Mouse (Mus musculus) mouse trophoblast stem cell (cell line): ENCODE data around the gene Crybg2.

Source experiments
- in situ Hi-C, 2 experiments: fragments of 300-500 bp; cut with MseI, MboI; formaldehyde crosslinking; loops; 2 replicates in 1 of 2; 3 replicates in 1 of 2; pipeline ENCODE4 v1.15.1; 2025

The Crybg2 gene

DNA sequence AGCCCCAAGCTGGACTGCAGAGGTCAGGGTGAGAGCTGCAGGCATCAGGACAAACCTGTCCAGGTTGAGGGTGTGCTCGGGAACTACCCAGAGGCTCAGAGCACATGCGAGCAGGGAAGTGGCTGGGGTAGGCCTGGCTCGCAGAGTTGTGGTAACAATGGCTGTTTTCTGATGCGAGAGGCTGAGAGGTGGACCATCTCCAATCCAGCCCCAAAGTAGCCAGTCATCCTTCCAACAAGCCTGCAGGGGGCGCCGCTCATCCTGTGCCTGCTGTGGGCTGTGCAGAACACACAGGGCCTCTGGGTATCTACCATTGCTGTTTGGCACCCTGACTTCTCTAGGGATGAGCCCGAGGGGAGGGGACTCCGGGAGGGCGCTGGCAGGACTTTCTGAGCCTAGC, 59.0 kb downstream of the Crybg2 start:
- in situ Hi-C loops = no loop called here

DNA sequence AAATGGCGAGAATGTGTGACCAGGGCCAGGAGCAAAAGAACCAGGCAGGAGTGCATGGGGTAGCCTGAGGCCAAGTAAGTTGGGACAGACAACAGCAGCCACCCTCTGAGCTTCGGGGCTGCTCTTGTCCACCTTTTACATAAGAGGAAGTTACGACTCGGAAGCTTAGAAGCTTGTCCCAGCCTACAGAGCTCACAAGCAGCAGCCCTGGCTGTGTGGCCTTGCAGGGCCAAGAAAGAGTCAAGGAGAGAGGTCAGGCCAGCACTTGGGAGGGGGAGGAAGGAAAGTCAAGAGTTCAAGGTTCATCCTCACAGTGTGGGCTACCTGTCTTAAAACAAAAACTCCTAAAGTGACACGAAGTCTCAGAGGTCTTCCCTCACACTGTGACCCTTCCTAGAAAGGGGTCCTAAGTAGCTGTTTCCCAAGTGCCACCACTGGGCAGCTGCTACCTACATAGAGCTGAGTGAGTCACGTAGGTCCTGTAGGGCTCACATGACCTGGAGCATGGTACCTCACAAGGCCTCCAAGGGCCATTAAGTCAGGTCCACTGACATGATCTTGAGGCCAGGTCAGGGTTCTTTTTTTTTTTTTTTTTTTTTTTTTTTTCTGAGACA, 59.7 kb downstream of the Crybg2 start:
- in situ Hi-C loops = no loop called here

DNA sequence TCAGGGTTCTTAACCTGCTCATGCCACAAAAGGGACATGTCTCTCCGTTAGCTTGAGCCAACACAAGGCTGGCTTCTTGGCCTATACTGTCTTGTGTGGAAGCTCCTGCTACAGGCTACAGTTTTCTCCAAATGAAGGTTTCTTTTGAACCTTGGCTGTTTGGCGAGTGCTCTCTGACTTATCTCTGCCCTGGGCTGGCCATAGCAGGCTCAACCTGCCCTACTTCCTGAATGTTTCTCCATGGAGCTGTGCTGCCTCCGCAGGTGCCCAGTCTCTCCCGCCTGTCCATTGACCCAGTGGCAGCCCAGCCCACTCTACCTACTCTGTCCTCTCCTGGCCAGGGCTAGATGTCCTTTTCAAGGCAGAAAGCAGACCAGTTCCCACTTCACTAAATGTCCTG, 60.3 kb downstream of the Crybg2 start:
- in situ Hi-C loops = no loop called here

DNA sequence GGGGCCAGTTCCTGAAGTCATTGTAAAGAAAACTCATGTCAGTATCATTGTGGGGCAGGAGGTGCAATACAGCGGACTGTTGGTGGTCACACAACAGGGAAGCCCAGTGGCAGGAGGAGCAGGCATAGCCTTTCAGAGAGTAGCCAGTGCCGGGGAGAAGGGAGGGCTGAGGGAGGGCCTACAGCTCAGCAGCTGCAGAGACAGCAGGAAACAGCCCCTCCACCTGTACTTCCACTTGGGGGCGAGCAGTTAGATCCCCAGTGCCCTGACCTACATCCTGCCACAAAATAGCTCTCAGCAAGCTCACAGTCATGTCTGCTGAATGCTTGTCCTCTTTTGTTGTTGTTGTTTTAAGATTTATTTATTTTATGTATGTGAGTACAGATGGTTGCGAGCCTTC, 61.0 kb downstream of the Crybg2 start:
- in situ Hi-C loops = no loop called here

DNA sequence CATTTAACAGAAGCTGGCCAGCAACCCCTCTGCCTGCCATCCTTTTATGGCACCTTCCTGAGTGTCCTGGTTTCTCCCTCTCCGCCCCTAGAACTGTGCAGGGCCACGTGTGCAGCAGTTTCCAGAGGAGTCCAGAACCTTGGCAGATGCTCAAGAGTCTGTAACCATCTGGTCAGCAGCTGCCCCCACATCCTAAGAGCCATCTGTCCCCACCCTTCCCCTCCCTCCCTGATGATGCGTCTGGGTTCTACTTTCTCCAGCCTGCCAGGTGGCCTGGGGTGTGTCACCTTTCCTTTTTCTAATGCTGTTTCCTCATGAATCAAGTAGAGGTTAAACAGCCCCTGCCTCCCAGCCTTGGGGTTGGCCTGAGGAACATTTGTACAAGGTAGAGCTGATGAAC, 61.7 kb downstream of the Crybg2 start:
- in situ Hi-C loops = no loop called here

DNA sequence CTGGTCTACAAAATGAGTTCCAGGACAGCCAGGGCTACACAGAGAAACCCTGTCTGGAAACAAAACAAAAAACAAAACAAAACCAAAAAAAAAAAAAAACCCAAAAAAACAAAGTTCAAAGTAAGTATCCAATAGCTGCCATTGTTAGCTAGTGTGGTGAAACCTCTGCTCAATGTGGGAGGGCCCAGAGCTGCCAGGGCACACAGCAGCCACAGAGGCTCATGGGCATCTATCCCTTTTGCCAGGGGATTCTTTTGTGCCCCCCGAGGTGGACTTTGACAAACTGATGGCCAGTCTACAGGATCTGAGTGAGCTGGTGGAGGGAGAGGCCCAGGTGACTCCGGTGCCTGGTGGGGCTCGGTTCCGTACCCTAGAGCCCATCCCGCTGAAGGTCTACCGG, 62.5 kb downstream of the Crybg2 start:
- in situ Hi-C loops = no loop called here

DNA sequence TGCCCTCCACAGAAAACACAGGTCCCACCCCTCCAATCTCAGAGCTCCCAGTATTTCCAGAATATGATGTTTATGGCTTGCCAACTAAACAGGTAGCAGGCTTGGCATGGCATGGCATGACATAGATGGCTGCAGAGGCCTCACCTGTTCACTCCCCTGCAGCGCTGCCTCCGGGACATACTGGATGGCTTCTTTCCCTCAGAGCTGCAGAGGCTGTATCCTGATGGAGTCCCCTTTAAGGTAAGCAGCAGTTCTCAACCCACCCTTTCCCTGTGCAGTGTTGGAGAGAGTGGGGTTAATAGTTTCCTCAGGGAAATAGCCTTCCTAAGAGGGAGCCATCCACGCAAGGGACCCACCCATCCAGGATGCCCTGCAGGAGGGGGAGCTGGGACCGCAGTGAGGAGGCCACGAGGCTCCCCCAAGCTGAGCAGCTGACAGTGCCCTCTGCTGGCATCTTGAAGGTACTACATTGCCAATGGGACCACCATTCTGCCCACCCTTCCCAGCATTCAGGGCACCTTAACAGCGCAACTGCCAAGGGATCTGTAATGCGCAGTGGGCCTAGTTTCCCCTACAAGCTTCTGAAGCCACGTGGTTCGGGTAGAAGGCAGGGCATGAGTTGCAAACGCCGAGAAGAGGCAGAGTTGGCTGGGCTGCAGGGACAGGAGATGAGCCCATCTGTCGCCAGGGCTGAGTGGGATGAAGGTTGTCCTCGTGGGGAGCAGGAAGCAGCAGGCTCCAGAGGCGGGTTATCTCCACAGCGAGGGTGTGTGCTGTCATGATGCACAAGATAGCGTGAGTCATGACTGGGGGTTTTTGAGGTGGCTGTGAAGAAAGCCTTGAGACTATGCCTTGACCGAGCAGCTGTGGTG, 63.3 kb downstream of the Crybg2 start:
- in situ Hi-C loops = no loop called here

DNA sequence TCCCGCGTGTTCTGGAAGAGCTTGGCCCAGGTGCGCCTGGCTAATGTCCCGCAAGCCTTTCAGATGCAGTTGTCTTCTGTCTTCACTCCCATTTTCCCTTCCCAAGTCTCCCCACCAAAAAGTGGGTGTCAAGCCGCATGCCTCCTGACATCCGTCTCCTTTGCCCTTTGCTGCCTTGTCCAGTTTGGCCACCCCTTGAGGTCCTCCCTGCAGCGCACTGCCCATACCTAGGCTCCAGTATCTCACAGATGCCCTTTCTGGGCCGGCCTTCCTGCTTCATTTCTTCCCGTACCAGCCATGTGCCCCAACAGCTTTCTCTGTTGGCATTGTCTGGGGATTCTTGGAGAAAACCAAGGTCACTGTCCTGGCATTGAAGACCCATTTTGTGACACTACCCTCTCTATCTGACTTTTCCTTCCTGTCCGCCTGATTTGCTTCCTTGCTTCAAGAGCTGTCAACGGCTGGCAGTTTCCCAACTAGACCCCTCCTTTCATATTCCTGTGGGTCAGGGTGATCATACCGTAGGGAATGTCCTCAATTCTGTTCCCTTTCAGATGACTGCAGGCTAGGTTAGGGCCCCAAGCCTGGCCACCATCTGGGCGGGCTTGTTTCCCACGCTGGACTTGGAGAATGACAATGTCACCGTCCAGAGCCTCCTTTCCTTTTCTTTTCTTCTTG, 64.9 kb downstream of the Crybg2 start:
- in situ Hi-C loops = loop anchor here in 1 of 2 experiments (5.0 kb wide), 1 partner anchor 33 kb away; no protein-coding TSS in a partner anchor

DNA sequence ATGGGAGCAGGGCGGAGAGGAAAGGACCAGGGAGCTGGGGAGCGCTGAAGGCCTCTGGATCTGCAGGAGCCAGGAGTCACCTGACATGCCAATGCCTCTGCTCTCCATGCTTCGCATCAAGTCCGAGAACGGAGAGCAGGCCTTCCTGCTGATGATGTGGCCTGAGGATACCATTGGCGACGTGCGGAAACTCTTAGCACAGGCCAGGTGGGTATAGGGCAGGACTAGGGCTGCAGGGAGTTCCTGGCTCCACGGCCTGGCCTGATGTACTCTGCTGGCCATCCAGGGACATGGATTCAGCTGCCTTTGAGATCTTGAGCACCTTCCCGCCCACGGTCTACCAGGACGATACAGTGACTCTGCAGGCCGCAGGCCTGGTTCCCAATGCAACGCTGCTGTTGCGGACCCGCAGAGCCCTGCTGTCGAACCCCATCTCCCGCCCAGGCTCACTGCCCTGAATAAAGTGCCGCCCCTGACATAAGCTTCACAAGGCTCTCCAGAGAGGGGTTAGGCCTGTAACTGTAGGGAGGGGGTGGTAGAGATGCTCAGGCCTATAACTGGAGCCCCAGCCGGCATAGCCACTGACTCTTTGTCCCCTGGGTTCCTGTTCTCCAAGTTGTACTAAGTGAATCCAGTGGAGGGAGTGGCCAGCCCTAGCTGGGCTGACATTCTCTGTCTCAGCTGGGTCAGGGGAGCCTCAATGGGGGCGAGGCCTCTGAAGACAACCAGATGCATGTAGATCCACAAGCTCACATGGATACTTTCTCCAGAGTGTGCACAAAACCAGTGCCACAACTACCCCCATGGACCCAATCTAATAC, 65.9 kb downstream of the Crybg2 start:
- in situ Hi-C loops = loop anchor here in 1 of 2 experiments (5.0 kb wide), 1 partner anchor 34 kb away; no protein-coding TSS in a partner anchor

DNA sequence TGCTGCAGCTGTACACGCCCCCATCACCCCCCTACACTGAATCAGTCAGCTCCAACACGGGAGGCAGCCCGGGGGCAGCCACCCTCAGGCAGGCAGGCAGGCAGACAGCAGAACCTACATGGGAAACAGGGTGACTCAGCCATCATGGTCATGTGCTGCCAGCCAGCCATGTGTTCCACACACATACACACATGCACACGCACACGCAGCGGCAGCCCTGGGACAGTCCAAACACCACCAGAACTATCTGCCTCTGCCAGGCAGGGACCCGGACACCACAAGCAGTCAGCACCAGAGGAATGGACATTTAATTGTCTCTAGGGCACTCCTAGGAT, 66.5 kb downstream of the Crybg2 start:
- in situ Hi-C loops = loop anchor here in 1 of 2 experiments (5.0 kb wide), 1 partner anchor 35 kb away; no protein-coding TSS in a partner anchor

DNA sequence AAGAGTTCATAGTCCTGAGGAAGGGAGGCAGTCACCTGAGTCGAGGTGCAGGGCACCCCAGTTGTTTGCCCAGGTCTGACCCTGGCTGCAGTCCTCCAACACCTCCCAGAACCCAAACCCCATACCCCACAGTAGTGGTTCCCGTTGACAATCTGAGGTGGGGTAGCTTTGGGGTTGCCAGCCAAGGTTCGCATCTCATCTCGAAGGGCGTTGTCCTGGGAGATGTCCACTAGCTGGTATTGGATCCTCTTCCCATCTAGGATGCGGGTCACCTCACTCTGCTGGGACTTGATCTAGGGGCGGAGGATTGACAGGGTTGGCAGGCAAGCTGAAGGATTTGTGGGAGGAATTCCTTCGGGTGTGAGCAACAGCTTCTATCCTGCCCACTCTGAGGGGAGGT, 67.2 kb downstream of the Crybg2 start:
- in situ Hi-C loops = loop anchor here in 1 of 2 experiments (5.0 kb wide), 1 partner anchor 35 kb away; no protein-coding TSS in a partner anchor

DNA sequence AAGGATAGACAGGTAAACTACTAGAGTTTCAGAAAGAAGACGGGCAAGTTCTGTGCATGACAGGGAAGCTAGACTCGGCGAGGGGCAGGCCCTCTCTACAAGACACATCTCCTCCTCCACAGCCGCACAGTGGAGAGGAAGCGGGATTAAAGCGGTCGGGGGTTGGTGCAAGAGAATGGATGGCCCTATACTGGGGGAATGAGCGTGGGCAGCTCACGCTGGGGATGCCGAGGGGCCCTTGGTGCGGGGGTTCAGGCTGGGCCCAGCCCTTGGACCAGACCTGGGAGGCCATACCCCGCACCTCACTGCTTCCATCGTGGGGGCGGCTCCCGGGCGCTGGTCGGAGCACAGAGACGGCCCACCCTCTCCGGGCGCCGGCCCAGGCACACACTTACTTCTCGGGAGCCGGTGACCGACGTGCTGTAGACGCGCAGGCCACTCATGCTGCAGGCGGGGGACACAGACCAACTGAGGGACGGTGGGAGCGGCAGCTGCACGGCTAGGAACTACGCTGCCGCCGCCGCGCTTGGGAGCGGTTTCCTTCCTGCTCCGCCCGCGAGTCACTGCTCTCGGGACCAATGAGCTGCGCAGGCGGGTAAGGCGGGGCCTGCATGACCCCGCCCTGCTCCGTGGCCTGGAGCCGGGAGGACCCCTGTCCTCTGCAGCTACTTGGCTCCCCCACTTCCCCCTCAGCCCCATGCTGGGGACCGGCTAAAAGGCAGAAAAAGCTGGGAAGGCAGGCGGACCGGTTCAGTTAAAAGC, 67.8 kb downstream of the Crybg2 start, which contains the start of gene Sh3bgrl3:
Sh3bgrl3 (minus strand) TSS at position 569 of the 762 bp plus-strand sequence.
- in situ Hi-C loops = loop anchor here in 1 of 2 experiments (5.0 kb wide), 1 partner anchor 36 kb away; no protein-coding TSS in a partner anchor

DNA sequence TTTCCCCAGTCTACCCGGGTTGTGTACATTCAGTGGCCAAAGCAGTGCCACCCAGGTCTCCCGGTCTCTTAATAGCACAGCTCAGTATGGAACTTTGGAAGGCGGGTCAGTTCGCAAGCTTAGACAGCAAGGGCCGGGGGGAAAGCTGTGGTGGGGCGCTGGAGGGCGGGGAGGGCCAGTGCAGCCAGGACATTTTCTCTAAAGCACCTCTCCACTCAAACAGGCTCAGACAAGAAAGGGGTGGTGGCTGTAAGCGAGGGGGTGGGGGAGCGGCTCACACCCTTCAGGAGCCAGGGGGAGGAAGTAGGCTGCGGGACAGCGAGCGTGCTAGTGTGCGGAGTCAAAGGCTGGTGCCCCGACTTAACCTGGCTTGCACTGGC, 68.4 kb downstream of the Crybg2 start:
- in situ Hi-C loops = loop anchor here in 1 of 2 experiments (5.0 kb wide), 1 partner anchor 37 kb away; no protein-coding TSS in a partner anchor

DNA sequence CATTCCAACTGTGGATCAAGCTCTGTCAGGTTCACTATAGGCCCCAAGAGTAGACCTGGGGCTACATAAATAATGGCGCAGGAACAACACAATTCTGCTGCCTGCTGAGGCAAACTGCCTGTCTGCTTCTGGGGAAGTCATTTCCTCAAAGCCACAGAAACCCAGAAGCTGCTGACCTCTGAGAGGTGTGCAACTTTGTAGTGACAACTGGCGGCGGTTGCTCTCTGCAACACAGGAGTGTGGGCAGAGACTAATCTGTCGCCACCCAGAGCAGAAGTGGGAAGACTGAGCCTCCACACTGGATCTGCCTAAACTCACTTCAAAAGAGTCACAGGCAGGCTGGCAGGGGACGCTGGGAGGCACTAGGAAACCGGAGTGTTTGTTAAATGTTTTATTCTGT, 68.9 kb downstream of the Crybg2 start:
- in situ Hi-C loops = loop anchor here in 1 of 2 experiments (5.0 kb wide), 1 partner anchor 37 kb away; no protein-coding TSS in a partner anchor

DNA sequence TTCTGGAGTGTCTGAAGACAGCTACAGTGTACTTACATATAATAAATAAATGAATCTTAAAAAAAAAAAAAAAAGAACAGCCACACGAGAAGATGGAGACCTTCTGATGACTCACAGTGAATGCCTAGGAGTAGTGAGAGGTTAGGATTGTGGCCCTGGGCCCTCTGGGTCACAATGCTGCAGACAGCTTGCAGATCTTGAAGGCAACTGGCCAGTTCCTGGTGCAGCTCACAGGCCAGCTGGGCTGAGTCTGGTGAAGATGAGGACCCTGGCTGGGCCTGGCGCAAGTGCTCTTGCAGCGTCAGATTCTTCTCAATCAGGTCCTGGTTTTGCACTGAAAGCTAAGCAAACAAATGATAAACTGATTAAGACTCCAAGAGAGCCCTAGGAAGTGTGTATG, 71.5 kb downstream of the Crybg2 start:
- in situ Hi-C loops = loop anchor here in 1 of 2 experiments (5.0 kb wide), 1 partner anchor 40 kb away; no protein-coding TSS in a partner anchor

DNA sequence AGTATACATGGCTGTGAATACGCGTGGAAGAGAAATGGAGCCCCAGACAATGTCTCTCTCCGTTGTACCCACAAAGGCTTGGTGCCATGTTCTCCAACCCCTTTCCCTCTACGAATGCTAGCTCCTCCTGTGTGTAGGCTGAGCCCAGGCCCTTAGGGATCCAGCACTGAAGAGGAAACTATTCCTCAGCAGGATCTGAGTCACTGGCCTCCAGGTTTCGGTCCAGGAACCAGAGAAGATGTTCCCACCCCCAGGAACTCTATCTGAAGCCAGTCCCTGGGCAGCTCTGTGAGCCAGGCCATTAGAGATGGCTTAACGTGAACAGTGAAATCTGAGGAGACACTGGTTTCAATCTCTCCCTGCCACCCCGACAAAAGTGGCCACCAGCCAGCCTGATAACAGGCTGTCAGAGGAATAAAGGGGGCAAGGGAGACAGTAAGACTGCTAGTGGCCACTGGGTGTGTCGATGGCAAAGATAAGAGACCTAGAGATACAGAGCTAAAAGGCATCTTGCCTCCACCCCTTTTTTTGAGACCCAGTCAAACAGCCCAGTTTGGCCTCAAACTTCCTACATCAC, 72.0 kb downstream of the Crybg2 start:
- in situ Hi-C loops = loop anchor here in 1 of 2 experiments (5.0 kb wide), 1 partner anchor 40 kb away; no protein-coding TSS in a partner anchor

DNA sequence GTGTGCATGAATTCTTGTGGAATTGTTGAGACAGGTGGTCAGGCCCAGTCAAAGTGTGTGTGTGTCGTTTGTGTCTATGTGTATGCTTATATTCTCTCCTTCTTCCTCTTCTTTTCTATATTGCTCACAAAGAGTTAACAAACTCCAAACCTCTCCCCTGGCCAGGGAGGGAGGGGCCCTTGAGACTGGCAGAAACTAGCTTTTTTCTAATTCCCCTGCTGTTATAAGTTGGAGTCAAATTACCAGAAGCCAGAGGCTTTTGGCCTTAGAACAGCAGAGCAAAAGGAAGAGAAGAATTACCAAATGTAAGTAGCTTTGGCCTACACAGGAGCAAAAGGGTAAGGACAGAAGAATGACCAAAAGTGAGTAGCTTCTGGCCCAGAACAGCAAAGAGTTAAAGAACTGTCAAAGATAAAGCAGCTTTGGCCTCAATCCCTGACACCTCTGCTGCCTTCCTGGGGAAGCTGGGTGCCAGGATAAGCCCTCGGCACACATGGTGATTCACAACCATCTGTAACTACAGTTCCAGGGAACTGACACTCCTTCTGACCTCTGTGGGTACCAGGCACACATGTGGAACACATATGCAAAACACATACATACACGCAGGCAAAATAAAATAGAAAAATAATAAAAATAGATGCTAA, 75.8 kb downstream of the Crybg2 start:
- in situ Hi-C loops = no loop called here

DNA sequence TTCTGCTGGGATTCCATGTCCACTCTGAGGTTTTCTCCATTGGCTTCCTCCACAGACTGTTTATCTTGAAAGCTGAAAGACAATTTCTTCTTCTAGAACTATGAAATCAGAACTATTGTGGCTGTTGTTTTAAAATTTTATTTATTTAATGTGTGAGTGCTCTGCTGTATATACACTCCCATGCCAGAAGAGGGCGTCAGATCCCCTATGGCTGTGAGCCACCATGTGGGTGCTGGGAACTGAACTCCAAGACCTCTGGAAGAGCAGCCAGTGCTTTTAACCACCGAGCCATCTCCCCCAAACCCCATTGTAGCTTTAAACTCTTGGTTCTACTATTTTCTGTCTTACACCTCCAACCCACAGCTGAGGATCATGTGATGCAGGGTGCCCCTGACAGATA, 78.2 kb downstream of the Crybg2 start:
- in situ Hi-C loops = no loop called here
